Mouse (Mus musculus) left cerebral cortex, adult 11 months (tissue): ENCODE measurements around the gene Adnp.

Experiments
- DNase-seq: peaks from one replicate; pipeline ENCODE4 v3.0.0; 2022; ENCODE audit warnings: low spot score

Adnp gene

GRCm38 (mm10) chr2:168156361-168156760, 50.6 kb downstream of the Adnp start:
- no peak for DNase-seq

DNA sequence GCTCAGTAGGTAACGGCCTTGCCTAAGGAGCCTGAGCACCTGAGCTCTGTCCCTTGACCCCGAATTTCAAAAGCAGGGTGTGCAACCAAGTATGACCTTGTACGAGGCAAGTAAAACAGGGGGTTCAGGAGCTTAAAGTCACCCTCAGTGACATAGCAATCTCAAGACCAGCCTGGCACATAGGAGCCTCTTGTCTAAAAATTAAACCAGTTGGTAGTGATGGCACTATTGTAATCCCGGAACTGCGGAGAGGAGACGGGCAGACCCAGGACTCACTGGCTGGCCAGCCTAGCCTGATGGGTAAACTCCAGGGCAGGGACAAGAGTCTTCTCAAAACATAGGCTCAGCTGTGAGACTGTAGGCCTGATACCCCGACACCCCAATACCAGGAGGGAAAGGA, 51.2 kb downstream of the Adnp start:
- DNase-seq, result no peak

GRCm38 (mm10) chr2:168154090-168154881, 52.6 kb downstream of the Adnp start:
- peak; percentile 33 for DNase-seq

DNA sequence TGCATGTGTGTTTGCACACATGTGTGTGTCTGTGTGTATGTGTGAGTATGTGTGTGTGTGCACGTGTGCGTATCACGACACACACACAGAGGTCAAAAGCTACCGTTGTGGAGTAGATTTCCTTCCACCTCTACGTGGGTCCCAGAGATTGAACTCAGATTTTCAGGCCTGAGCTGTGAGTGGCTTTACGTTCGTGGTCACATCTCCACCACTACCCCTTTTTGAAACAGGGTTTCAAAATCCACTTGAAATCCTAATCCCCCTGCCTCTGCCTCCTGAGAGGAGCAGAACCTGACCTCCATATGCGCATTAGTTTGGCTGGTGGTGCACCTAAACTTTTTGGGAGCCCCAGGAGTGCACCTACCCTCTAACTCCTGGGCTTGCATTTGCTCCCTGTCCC, 57.7 kb downstream of the Adnp start:
- no peak for DNase-seq

DNA sequence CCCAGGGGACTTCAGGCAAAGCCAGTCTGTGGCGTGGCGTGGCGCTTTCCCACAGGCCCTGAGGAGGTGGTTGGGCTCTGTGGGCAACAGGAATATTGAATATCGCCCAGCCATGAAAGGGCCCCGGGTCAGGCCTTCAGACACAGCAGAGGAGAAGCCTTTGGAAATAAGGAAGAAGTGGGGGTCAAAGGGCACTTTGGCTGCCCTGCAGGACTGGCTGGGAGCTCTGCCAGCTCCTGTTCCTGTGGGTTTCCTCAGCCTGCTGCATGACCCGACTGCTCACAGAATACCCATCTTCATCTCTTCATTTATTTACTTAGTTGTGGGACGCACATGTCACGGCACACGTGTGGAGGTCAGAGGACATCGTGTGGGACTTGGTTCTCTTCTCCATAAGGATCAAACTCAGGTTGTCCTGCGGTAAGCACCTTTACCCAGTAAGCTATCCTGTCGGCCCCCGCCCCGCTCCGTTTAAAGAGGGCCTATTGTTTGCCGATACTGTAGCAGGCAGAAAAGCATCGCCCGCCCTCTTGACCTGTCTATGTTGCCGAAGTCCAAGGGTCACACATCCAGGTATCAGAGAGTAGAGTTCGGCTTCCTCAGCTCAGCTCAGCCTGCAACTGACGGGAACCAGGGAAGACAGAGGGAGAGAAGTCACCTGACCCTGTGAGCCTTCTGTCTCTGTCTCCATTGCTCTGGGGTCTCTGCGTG, 59.0 kb downstream of the Adnp start:
- no peak for DNase-seq

DNA sequence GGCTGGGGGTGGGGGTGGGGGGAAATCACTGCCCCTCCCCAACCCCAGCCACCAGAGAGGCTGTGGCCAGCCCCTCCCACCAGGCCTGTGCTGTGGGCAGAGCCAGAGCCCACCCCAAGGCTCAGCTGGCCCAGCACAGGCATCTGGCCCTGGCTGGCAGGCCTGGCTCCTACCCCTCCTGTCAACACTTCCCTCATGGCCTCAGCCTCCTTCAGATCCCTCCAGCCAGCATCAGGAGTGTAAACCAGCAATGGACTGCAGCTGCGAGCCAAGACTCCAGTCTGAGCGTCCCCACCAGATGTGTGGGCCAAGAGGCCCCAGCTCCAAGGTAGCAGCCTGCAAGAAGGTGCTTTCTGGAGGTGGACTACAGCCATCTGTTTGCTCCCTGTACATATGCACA, 61.5 kb downstream of the Adnp start:
- DNase-seq, result no peak

DNA sequence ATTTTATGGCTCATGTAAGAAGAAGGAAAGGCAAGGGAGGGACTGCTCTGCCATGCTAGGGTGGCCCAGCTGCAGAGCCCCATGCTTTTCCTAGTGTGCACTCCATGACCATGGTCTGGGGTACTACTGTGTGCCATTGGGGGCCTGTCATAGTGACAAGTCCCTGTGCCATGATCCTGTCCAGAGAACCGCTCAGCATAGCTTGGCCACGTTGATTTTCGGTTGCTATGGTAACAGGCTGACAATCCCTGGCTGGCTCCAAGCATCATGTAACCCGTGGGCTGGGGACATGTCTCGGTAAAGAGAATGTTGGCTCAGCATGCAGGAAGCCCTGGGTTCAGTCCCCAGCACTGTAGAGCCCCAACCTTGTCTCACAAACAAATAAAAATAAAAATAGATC, 63.1 kb downstream of the Adnp start:
- DNase-seq, result no peak

GRCm38 (mm10) chr2:168137161-168137560, 69.8 kb downstream of the Adnp start:
- DNase-seq, result no peak
